Mouse (Mus musculus): ENCODE results near the gene Gm49403. TPM values are rescaled to one million over a fixed set of nuclear protein-coding genes. Genes with fewer than 3 reads are reported as not detected.

The Gm49403 gene
- not detected for polyA plus RNA-seq (2014; fragmentation: Illumina TruSeq; extraction: RNeasy Lipid Tissue Mini Kit (QIAGEN cat#74804); ENCODE audit: insufficient read depth, low read depth, low replicate concordance)

GRCm38 (mm10) chr19:8883616-8884015 lies at the start of gene Gm49403, which contains the start of gene Lbhd1:
Gene Gm49403 (plus strand): TSS chr19:8883930.
Gene Lbhd1 (plus strand): TSS chr19:8883732.

GRCm38 (mm10) chr19:8837251-8837791 lies 46.4 kb upstream of the Gm49403 start, which contains the start of gene Bscl2:
Gene Bscl2 (plus strand): TSS chr19:8837467.

GRCm38 (mm10) chr19:8839103-8839907 lies 44.4 kb upstream of the Gm49403 start, which contains the start of gene Gng3:
Gene Gng3 (minus strand): TSS chr19:8839194.

DNA sequence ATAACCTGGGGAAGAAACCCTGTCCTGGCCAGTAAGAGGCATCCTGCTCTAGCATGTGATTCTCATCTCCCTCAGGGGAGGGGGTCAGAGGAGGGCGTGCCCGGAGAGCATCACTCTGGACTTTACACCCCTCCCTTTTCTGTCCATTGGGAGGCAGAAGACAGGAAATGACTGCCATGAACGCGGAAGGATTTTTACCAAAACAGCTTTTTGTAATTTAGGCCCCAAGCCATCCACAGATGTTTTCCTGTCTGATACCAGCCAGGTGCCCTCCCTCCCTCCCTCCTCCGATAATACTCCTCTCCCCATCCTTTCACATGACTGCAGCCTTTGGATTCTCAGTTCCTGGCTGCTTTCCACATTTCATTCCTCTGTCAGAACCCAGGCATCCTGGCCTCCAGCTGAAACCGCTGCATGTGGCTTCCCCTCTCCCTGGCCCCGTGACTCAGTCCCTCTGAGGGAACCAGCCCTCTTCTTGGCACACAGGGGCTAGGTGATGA lies 33.3 kb upstream of the Gm49403 start, which contains the start of gene Lrrn4cl:
TSS of gene Lrrn4cl (plus strand) at position 367 of the 500 bp plus-strand sequence.

GRCm38 (mm10) chr19:8871267-8872186 lies 12.2 kb upstream of the Gm49403 start, which contains the start of gene Ubxn1:
Gene Ubxn1 (plus strand): TSS chr19:8871496.

DNA sequence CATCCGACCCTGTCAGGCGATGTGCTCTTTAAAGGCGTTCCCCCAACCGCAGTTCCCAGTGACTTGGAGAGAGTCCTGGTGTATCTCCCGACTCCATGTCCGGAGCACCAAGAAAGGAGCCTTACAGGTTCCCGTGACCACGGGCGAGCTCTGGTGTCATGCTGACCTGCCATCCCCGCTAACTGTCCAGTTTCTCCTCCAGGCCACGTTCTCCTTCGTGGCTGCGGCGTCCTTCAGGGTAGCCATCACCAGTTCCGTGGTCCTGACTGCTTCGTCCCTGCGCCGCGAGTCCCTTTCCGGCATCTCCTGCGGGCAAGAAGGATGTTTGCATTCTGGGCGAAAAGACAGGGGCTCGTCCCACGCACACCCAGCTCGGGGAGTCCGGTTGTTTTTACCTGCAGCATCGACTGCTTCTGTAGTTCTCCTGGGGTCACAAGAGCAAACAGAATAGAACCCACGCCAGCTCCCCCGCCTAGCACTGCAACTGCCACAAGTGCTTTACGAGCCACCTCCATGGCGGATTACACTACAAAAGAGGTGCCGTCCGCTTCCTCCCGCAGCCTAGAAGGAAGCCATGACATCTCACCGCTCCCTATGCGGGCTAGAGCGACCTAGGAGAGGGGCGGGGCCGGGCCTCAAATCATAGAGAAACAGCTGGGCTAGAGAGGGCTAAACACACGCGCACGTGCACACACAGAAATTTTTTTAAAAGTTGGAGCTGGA lies 3.3 kb upstream of the Gm49403 start, which contains the start of gene Uqcc3:
TSS of gene Uqcc3 (minus strand) at position 613 of the 723 bp plus-strand sequence.

DNA sequence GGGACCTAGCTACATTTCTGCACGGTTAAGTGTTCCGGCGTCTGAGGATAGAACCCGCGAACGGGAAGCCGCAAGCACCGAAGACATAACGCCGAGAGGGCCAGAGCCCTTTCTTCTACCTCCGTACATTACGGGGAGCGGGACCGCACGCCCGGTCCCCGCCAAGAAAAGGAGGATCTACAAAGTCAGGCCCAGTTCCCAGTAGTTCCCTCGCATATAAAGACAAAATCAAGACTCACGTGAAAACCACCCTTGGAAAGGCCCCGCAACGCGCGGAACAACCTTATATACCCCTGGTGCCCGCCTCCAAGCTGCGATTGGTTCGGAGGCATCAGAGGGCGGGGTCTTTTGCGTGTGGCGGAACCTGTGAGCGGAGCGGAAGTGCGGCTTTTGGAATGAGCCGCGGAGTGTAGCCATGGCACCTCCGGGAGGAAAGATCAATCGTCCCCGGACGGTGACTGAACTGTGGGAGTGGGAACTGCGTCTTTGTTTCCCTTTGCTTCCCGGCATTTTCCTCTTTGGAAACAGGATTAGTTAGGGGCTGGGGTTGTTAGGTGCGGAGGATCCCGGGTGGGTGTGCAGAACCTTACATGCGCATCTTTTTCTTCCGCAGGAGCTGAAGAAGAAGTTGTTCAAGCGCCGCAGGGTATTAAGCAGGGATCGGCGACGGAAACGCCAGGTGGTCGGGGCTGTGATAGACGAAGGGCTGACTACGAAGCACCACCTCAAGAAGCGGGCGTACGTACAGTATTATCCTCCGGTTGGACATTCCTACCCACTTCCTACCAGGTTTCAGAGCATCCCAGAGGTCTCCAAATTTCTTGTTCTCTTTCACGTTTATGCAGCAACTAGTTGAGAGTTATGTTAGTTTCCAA lies 5.0 kb downstream of the Gm49403 start, which contains the start of the genes 1810009A15Rik and Gm49416:
TSS of gene 1810009A15Rik (plus strand) at position 343 of the 875 bp plus-strand sequence.
TSS of gene Gm49416 (plus strand) at position 416 of the 875 bp plus-strand sequence.

DNA sequence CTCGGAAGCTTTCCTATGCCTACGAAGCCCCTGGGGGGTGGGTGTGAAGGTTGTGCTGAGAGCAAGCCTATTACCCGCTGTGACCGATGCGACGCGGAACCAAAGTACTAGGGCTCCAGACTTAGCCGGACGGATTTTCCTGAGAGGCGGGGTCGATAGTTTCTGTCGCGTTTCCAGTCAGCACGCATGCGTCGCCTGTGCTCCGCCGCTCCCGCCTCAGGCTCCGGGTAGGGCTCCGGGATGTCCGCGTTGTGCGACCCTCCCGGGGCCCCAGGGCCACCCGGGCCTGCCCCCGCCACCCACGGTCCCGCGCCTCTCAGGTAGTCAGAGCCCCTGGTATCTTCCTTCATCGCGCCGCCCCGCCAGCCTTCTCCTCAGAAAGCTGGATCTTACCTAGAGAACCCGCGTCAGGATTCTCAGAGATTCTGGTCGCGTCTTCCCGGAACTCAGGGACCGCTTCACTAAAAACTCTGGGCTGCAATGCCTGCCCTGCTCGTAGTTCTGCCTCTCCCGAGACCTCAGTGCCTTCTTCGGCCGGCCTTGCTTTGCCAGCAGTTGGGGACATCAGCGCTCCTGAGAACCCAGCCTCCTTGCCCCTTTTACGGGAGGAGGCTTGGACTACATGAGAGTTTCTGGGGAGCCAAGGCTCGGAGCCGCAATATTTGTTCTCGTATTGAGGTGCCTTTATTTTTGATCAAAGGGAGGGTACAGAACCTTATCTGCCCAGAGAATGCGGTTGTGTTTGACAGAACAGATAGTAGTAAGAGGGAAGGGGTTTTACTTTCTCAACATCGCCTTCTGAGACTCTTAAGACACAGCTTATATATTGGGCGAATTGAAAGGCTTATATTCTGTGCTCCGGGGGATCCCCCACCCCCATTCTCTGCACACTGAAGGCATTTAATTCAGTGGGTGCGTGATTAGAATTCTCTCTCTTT lies 9.4 kb downstream of the Gm49403 start, which contains the start of gene Ints5:
TSS of gene Ints5 (plus strand) at position 177 of the 938 bp plus-strand sequence.

DNA sequence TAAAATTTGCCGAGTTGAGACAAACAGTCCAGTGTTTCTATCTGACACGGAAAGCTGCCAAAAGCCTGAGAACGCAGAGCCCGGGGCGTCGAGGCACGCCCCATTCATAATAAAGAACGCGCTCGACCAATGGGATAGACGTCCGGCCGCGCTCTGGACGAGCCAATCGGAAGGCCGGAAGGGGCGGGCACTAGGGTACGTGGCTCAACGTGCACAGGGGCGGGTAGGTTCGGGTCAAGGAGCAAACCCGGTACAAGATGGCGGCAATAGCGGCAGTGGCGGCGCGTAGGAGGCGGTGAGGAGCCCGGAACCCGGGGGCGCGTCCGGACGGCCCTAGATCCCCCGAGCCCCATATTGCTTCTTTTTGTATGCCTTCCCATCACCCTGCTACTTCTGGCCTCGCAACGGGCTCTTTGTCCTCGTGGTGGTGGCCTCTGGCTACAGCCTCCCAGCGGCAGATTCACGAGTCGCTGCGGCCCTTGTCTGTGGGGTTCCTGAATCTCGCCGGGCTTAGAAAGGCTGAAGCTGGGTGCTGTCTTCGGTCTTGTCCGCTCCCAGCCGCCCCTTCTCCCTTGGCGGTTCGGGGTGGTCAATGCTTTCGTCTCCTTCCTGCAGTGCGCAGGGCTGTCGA lies 14.2 kb downstream of the Gm49403 start, which contains the start of gene Ganab:
TSS of gene Ganab (plus strand) at position 207 of the 631 bp plus-strand sequence.

DNA sequence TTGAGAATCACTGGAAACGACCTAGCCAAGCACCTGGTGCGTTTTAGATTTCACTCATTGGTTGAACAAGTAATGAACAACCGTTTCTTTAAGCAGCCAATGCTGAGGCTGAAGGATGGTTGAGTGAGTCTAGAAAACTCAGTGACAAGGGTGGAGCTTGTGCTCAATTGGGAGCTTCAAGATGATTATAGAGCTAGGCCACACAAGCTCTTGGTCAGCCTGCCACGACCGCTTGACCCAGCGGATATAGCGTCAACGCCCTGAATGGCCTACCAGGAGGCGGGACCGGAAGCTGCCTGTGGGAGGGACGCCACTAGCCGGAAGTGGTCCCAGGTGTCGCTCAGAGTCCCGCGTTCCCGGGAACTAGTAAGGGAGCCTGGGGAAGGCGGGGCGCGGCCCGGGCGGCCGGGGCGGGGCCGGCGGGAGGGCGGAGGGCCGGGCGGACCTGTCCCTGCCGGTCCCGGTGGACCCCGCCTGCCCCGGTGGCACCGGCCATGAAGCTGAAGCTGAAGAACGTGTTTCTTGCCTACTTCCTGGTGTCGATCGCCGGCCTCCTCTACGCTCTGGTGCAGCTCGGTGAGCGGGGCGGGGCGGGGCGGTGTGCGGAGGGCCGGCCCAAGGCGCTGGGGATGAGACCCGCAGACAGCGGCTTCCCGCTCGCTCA lies 36.5 kb downstream of the Gm49403 start, which contains the start of gene B3gat3:
TSS of gene B3gat3 (plus strand) at position 302 of the 664 bp plus-strand sequence.

GRCm38 (mm10) chr19:8929224-8930088 lies 45.7 kb downstream of the Gm49403 start, which contains the start of the genes Rom1 and Eml3:
Gene Rom1 (minus strand): TSS chr19:8929356.
Gene Eml3 (plus strand): TSS chr19:8929552.

Other genes starting within 250 kb of the Gm49403 start
- gene Chrm1, start 220.1 kb upstream of the Gm49403 start, polyA plus RNA-seq (2014; fragmentation: Illumina TruSeq; extraction: RNeasy Lipid Tissue Mini Kit (QIAGEN cat#74804); ENCODE audit: insufficient read depth, low read depth, low replicate concordance): 0.19 TPM
- gene Slc3a2, start 160.6 kb upstream of the Gm49403 start, polyA plus RNA-seq (2014; fragmentation: Illumina TruSeq; extraction: RNeasy Lipid Tissue Mini Kit (QIAGEN cat#74804); ENCODE audit: insufficient read depth, low read depth, low replicate concordance): 184 TPM
- gene Wdr74, start 148.1 kb upstream of the Gm49403 start, polyA plus RNA-seq (2014; fragmentation: Illumina TruSeq; extraction: RNeasy Lipid Tissue Mini Kit (QIAGEN cat#74804); ENCODE audit: insufficient read depth, low read depth, low replicate concordance): 29.3 TPM
- not detected for gene 1700092M07Rik, start 143.2 kb upstream of the Gm49403 start, polyA plus RNA-seq (2014; fragmentation: Illumina TruSeq; extraction: RNeasy Lipid Tissue Mini Kit (QIAGEN cat#74804); ENCODE audit: insufficient read depth, low read depth, low replicate concordance)
- 52.5 TPM for gene Stx5a, start 142.5 kb upstream of the Gm49403 start, polyA plus RNA-seq (2014; fragmentation: Illumina TruSeq; extraction: RNeasy Lipid Tissue Mini Kit (QIAGEN cat#74804); ENCODE audit: insufficient read depth, low read depth, low replicate concordance)
- gene Nxf1, start 126.9 kb upstream of the Gm49403 start, polyA plus RNA-seq (2014; fragmentation: Illumina TruSeq; extraction: RNeasy Lipid Tissue Mini Kit (QIAGEN cat#74804); ENCODE audit: insufficient read depth, low read depth, low replicate concordance): 135 TPM
- 124 TPM for gene Tmem223, start 112.9 kb upstream of the Gm49403 start, polyA plus RNA-seq (2014; fragmentation: Illumina TruSeq; extraction: RNeasy Lipid Tissue Mini Kit (QIAGEN cat#74804); ENCODE audit: insufficient read depth, low read depth, low replicate concordance)
- 59.3 TPM for gene Tmem179b, start 109.5 kb upstream of the Gm49403 start, polyA plus RNA-seq (2014; fragmentation: Illumina TruSeq; extraction: RNeasy Lipid Tissue Mini Kit (QIAGEN cat#74804); ENCODE audit: insufficient read depth, low read depth, low replicate concordance)
- 4.5 TPM for gene Taf6l, start 97.5 kb upstream of the Gm49403 start, polyA plus RNA-seq (2014; fragmentation: Illumina TruSeq; extraction: RNeasy Lipid Tissue Mini Kit (QIAGEN cat#74804); ENCODE audit: insufficient read depth, low read depth, low replicate concordance)
- gene Polr2g, start 85.4 kb upstream of the Gm49403 start, polyA plus RNA-seq (2014; fragmentation: Illumina TruSeq; extraction: RNeasy Lipid Tissue Mini Kit (QIAGEN cat#74804); ENCODE audit: insufficient read depth, low read depth, low replicate concordance): 97.1 TPM
- gene Zbtb3, start 81.4 kb upstream of the Gm49403 start, polyA plus RNA-seq (2014; fragmentation: Illumina TruSeq; extraction: RNeasy Lipid Tissue Mini Kit (QIAGEN cat#74804); ENCODE audit: insufficient read depth, low read depth, low replicate concordance): 1.6 TPM
- 10.6 TPM for gene Ttc9c, start 64.6 kb upstream of the Gm49403 start, polyA plus RNA-seq (2014; fragmentation: Illumina TruSeq; extraction: RNeasy Lipid Tissue Mini Kit (QIAGEN cat#74804); ENCODE audit: insufficient read depth, low read depth, low replicate concordance)
- gene Hnrnpul2, start 63.9 kb upstream of the Gm49403 start, polyA plus RNA-seq (2014; fragmentation: Illumina TruSeq; extraction: RNeasy Lipid Tissue Mini Kit (QIAGEN cat#74804); ENCODE audit: insufficient read depth, low read depth, low replicate concordance): 37.3 TPM
- gene AC129217.1, start 54.2 kb upstream of the Gm49403 start, polyA plus RNA-seq (2014; fragmentation: Illumina TruSeq; extraction: RNeasy Lipid Tissue Mini Kit (QIAGEN cat#74804); ENCODE audit: insufficient read depth, low read depth, low replicate concordance): not detected
- gene Bscl2, start 46.5 kb upstream of the Gm49403 start, polyA plus RNA-seq (2014; fragmentation: Illumina TruSeq; extraction: RNeasy Lipid Tissue Mini Kit (QIAGEN cat#74804); ENCODE audit: insufficient read depth, low read depth, low replicate concordance): 60.1 TPM
- gene Gng3, start 44.7 kb upstream of the Gm49403 start, polyA plus RNA-seq (2014; fragmentation: Illumina TruSeq; extraction: RNeasy Lipid Tissue Mini Kit (QIAGEN cat#74804); ENCODE audit: insufficient read depth, low read depth, low replicate concordance): not detected
- 1.6 TPM for gene Lrrn4cl, start 33.2 kb upstream of the Gm49403 start, polyA plus RNA-seq (2014; fragmentation: Illumina TruSeq; extraction: RNeasy Lipid Tissue Mini Kit (QIAGEN cat#74804); ENCODE audit: insufficient read depth, low read depth, low replicate concordance)
- 167 TPM for gene Ubxn1, start 12.4 kb upstream of the Gm49403 start, polyA plus RNA-seq (2014; fragmentation: Illumina TruSeq; extraction: RNeasy Lipid Tissue Mini Kit (QIAGEN cat#74804); ENCODE audit: insufficient read depth, low read depth, low replicate concordance)
- gene Uqcc3, start 3.0 kb upstream of the Gm49403 start, polyA plus RNA-seq (2014; fragmentation: Illumina TruSeq; extraction: RNeasy Lipid Tissue Mini Kit (QIAGEN cat#74804); ENCODE audit: insufficient read depth, low read depth, low replicate concordance): 59.1 TPM
- gene Lbhd1, start 198 bp upstream of the Gm49403 start, polyA plus RNA-seq (2014; fragmentation: Illumina TruSeq; extraction: RNeasy Lipid Tissue Mini Kit (QIAGEN cat#74804); ENCODE audit: insufficient read depth, low read depth, low replicate concordance): 19.9 TPM
- 54.1 TPM for gene 1810009A15Rik, start 4.9 kb downstream of the Gm49403 start, polyA plus RNA-seq (2014; fragmentation: Illumina TruSeq; extraction: RNeasy Lipid Tissue Mini Kit (QIAGEN cat#74804); ENCODE audit: insufficient read depth, low read depth, low replicate concordance)
- not detected for gene Gm49416, start 5.0 kb downstream of the Gm49403 start, polyA plus RNA-seq (2014; fragmentation: Illumina TruSeq; extraction: RNeasy Lipid Tissue Mini Kit (QIAGEN cat#74804); ENCODE audit: insufficient read depth, low read depth, low replicate concordance)
- 8.7 TPM for gene Ints5, start 9.1 kb downstream of the Gm49403 start, polyA plus RNA-seq (2014; fragmentation: Illumina TruSeq; extraction: RNeasy Lipid Tissue Mini Kit (QIAGEN cat#74804); ENCODE audit: insufficient read depth, low read depth, low replicate concordance)
- 51.6 TPM for gene Ganab, start 14.1 kb downstream of the Gm49403 start, polyA plus RNA-seq (2014; fragmentation: Illumina TruSeq; extraction: RNeasy Lipid Tissue Mini Kit (QIAGEN cat#74804); ENCODE audit: insufficient read depth, low read depth, low replicate concordance)
- 54.5 TPM for gene B3gat3, start 36.4 kb downstream of the Gm49403 start, polyA plus RNA-seq (2014; fragmentation: Illumina TruSeq; extraction: RNeasy Lipid Tissue Mini Kit (QIAGEN cat#74804); ENCODE audit: insufficient read depth, low read depth, low replicate concordance)
- gene Rom1, start 45.4 kb downstream of the Gm49403 start, polyA plus RNA-seq (2014; fragmentation: Illumina TruSeq; extraction: RNeasy Lipid Tissue Mini Kit (QIAGEN cat#74804); ENCODE audit: insufficient read depth, low read depth, low replicate concordance): 6.0 TPM
- 17.3 TPM for gene Eml3, start 45.6 kb downstream of the Gm49403 start, polyA plus RNA-seq (2014; fragmentation: Illumina TruSeq; extraction: RNeasy Lipid Tissue Mini Kit (QIAGEN cat#74804); ENCODE audit: insufficient read depth, low read depth, low replicate concordance)
- gene Mta2, start 57.9 kb downstream of the Gm49403 start, polyA plus RNA-seq (2014; fragmentation: Illumina TruSeq; extraction: RNeasy Lipid Tissue Mini Kit (QIAGEN cat#74804); ENCODE audit: insufficient read depth, low read depth, low replicate concordance): 43.6 TPM
- 8.5 TPM for gene Tut1, start 69.9 kb downstream of the Gm49403 start, polyA plus RNA-seq (2014; fragmentation: Illumina TruSeq; extraction: RNeasy Lipid Tissue Mini Kit (QIAGEN cat#74804); ENCODE audit: insufficient read depth, low read depth, low replicate concordance)
- 297 TPM for gene Eef1g, start 83.1 kb downstream of the Gm49403 start, polyA plus RNA-seq (2014; fragmentation: Illumina TruSeq; extraction: RNeasy Lipid Tissue Mini Kit (QIAGEN cat#74804); ENCODE audit: insufficient read depth, low read depth, low replicate concordance)
- 67.3 TPM for gene Ahnak, start 105.4 kb downstream of the Gm49403 start, polyA plus RNA-seq (2014; fragmentation: Illumina TruSeq; extraction: RNeasy Lipid Tissue Mini Kit (QIAGEN cat#74804); ENCODE audit: insufficient read depth, low read depth, low replicate concordance)
- 187,175 TPM for gene Scgb1a1, start 204.0 kb downstream of the Gm49403 start, polyA plus RNA-seq (2014; fragmentation: Illumina TruSeq; extraction: RNeasy Lipid Tissue Mini Kit (QIAGEN cat#74804); ENCODE audit: insufficient read depth, low read depth, low replicate concordance)